Mouse (Mus musculus) mouse embryonic stem cell (cell line): ENCODE data around the gene Mosmo.

ENCODE experiments used
- in situ Hi-C, 2 experiments: fragments of 300-500 bp; cut with MboI; formaldehyde crosslinking; loops; 1 replicate in 1 of 2; 3 replicates in 1 of 2; pipeline ENCODE4 v1.14.3; 2019 to 2020; ENCODE audit warnings: low sequenced_read_pairs in 2 of 2, low pct_unique_long_range_greater_than_20kb in 1 of 2, mixed read lengths in 1 of 2; ENCODE audit not compliant: unreplicated experiment in 1 of 2

Gene Mosmo

GRCm38 (mm10) chr7:120743366-120744351 is 66.2 kb downstream of the Mosmo start:
- in situ Hi-C loops: no loop called here

DNA sequence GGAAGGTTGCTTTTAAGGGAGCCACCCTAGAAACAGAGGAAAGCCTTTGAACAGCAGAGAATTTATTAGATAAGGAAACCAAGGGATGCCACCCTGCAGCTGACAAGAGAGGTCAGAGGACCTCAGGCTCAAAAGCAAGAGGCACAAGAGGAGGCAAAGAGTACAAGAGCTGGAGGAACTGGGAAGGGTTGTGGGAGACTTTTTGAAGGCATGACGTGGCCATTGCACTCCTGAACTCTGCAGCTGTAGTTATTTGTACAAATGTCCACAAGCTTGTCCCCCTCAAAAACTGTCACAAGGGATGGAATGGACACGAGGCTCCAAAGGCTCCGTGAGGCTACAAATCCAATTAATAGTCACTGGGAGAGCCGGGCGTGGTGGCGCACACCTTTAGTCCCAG is 67.2 kb downstream of the Mosmo start:
- in situ Hi-C loops: no loop called here

DNA sequence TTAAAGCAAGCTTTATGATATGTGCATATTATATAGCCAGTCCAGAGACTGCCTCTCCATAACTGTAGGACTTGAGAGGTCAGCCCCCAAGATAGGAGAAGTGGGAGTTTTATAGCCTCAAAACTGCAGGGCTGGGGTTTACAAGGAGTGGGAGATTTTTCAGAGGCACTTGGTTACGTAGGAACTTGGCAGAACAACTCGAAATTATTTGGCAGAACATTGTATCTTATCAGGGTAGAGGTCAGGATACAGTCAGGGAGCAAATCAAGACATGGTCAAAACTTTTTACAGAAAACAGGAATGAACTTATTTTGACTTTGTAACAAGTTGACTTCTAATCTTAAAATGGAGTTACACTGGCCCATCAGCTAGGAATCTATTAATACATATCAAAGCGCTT is 68.6 kb downstream of the Mosmo start:
- in situ Hi-C loops: no loop called here

- in situ Hi-C loops: no loop called here
Measured at GRCm38 (mm10) chr7:120746821-120747220, 69.4 kb downstream of the Mosmo start.

- in situ Hi-C loops: no loop called here
Measured at GRCm38 (mm10) chr7:120748478-120748877, 71.1 kb downstream of the Mosmo start.

GRCm38 (mm10) chr7:120751330-120751729 is 73.9 kb downstream of the Mosmo start:
- in situ Hi-C loops: no loop called here

GRCm38 (mm10) chr7:120751906-120752305 is 74.5 kb downstream of the Mosmo start:
- in situ Hi-C loops: no loop called here

- in situ Hi-C loops: no loop called here
Measured at GRCm38 (mm10) chr7:120754671-120755070, 77.3 kb downstream of the Mosmo start.

- in situ Hi-C loops: no loop called here
Measured at GRCm38 (mm10) chr7:120767369-120767768, 90.0 kb downstream of the Mosmo start.

DNA sequence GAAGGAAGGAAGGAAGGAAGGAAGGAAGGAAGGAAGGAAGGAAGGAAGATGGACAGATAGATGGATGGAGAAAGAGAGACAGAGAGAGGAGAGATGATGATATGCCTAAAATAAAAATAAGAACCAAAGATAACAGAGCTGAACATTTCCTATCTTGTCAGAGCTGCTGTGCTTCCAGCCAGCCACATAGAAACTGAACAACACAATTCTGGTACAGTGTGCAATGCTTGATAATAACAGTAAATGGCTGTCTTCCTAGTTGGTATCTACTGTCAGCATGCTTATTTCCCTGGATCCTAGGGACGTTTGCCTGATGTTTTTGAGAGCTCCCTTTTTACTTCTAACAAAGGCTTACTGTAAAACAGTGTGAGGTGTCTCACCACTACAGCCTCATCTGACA is 94.0 kb downstream of the Mosmo start:
- in situ Hi-C loops: no loop called here

DNA sequence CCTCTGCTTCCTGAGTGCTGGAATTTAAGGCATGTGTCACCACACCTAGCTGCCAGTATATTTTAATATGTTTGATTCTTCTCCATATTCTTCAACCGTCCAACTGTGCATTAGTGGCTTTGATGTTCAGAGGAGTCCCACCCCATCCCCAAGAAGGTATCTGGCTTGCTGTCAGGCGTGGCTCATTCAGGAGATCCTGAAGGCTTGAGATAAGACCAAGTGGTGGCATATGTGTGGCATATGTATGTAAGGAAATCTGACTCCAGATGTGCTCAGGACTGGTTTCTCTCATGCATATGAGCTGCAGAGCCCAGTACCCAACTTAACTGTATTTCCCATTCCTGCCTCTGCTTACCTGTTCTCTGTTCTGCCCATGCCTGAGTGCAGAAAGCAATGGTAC is 100.6 kb downstream of the Mosmo start:
- in situ Hi-C loops: no loop called here
